Mouse (Mus musculus) adrenal gland, adult 2 months (tissue): ENCODE results near the gene Pfn4. TPM values are rescaled to one million over a fixed set of nuclear protein-coding genes. Genes with fewer than 3 reads are reported as not detected.
"Not testable (repeated sequence)": the region's sequence is repeated elsewhere in the genome, so short reads cannot be mapped to it uniquely, and the experiment has no call there.

ENCODE experiments used
- DNase-seq: peaks from one replicate; pipeline ENCODE4 v3.0.0; 2021
- polyA plus RNA-seq: library from polyadenylated mRNA; depleted of rRNA; stranded (reverse); fragments of >200 nt; gene quantifications from 2 replicates; pipeline ENCODE4 v1.2.3, GENCODE M21; 2012; rRNA removed
- total RNA-seq, 2 experiments: library from RNA; stranded (reverse); gene quantifications; 2 replicates each; pipeline ENCODE4 v1.2.3; 2021

Gene Pfn4
- total and polyA plus RNA-seq, 3 experiments: 0.03 to 2.9 (median 1.4) TPM

DNA sequence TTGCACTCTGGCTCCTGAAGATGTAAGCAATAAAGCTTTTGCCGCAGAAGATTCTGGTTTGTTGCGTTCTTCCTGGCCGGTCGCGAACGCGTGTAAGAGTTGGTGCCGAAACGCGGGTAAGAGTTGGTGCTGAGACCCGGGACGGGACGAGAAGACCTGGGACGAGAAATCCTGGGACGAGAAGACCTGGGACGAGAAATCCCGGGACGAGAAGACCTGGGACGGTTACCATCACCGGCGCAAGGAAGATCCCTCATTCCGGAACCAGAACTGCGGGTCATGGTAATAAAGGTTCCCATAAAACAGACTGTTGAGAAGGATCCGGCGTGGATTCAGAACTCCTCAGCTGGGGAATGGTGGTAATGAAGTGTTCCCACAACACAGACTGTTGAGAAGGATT is 19.3 kb downstream of the Pfn4 start:
- DNase-seq: not testable (repeated sequence)

DNA sequence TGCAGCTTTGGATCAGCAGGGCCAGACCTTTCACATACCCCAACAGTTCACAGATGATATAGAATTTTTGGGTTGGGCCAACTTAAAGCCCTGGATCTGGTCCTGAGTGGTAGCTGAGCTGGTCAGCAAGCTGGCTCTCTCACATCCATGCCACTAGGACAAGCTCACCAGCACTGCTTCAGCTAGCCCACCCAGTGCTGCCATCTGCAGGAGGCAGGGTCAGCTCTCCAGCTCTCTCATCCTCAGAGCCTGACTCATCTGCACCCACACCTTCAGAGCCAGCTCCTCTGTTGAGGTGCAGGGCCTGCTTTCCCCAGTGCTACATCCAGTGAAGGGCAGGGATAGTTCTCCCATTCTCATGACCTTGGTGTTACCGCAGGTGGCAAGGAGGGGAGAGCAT is 24.9 kb downstream of the Pfn4 start:
- DNase-seq: no peak

DNA sequence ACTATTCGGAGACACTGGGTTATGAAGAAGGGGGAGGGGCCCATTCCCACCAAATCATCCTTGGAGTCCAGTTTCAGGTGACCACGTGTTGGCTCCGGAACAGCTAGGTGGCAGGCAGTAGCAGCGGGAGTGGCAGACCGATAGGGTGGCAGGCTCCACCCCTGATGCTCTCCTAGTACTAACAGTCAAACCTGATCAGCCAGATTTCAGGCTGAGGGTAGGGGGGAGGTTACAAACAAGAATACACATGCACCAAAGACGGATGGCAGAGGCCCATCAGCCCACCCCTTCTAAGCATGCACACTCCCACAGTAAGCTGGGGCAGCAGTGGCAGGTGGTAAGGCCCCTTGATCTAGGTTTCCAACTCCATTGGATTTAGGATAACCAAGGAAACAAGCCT is 28.6 kb downstream of the Pfn4 start:
- DNase-seq: not testable (repeated sequence)

DNA sequence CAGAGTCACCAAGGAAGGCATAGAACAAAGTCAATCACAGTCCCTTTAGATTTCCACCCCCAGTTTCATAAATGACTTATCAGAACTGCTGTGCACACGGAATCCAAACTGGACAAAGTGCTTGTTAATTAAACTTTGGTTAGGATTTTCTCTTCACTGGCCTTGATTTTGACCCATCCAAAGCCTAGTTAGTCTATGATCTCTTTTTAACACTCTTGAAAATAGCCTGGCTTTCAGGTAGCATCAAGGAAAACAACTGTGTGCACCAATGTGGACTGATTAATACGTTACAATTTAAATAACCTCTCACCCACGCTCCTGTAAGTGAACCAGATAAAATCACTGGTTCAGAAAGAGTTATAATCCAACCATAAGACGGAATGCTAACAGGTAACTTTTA is 42.2 kb downstream of the Pfn4 start:
- no peak for DNase-seq

DNA sequence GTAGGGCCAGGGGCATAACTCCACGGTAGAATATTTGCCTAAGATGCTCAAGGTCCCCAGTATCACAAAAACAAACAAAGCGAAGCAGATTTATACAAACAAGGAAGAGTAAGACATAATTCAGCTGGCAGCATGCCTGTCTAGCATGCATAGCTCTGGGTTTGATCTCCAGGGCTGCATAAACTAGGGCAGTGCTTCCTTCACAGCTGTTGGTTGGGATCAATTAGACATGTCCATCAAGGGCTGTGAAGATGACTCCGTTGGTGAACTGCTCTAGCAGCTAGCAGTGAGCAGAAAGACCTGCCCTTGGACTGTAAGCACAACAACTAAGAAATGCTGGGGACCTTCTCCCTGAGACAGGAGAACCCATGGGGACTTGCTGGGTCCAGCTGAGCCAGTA is 42.9 kb downstream of the Pfn4 start:
- no peak for DNase-seq

DNA sequence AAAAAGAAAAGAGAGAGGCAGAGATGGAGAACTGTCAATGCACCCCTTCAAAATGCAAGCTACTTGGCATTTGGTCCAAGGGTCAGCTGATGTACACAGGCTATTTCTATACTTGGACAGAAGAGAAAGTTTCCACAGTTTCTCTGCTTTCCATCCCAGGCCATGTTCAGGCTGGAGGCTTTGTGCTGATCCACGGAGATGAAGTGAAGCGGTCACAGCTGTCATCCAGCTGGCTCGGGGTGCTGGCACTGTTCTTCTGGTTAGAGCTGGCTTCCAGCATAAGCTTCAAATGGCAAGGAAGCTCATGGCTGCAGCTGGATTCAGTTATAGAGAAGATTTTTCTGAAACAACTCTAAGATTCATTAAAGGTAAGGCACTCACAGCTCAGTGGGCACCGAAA is 44.8 kb downstream of the Pfn4 start:
- DNase-seq: no peak

DNA sequence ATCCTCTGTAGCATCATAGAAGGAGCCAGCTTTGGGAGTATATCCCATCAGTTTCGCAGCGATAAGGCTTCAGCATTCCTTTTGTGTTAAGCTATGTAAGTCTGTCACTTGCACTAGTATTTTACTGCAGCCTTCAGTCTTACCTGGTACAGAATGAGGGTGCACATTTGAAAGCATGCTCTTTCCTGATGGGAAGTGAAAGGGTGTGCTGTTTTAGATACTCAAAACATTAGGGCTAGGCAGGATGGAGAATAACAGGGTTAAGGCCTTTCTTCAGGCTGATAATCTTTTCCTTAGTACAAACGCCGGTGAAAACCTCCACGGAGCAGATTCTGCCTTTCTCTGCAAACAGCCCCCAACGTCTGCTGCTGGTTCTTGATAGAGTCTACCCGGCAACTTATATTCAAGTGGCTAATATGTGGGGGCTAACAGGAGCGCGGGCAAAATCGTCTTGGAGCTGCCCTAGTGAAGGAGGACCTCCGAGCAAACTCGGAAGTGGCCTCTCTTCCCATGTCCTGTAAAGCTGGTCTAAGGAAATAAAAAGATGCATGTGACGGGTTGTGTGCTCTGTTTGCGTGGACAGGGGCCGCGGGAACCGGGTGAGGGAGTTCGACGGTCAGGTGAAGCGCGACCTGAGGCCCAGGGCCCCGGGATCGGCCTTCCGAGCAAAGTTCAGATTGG is 48.0 kb downstream of the Pfn4 start:
- no peak for DNase-seq

DNA sequence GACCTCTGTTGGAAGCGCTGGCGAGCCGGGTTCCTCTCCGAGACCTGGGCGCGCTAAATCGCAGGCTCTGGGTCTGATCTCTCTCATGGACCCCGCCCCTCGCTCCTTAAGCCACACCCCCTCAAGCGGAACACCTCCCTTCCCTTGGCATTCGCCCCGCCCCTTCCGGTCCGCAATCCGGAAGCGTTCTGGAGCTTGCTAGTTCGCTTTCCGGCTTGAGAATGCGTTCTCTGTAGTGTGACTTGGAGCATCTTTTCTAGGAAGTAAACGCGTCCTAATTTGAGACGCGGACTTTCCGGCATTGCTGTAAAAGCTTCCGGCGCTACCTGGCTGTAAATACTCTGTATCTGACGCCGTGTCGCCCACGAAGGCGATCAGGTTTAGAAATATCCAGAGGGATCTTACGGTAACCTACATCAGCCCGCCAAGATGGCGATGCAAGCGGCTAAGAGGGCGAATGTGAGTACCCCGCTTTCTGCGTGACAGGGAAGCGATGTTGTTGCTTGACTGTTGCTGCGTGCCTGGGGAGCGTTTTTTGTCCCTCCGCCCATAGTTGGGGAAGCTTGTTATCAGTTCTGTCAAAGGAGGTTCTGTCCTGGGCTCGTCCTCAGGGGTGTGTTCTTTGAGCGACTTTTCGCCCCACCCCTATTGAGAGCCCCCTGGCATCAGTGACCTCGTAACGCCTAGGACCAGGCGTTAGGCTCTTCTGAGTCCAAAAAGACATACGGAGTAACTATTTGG is 48.7 kb downstream of the Pfn4 start, which contains the start of gene Sf3b6:
Gene Sf3b6, plus strand, starts transcription at position 184 of the 741 bp plus-strand sequence.
- DNase-seq: peak; percentile 98

DNA sequence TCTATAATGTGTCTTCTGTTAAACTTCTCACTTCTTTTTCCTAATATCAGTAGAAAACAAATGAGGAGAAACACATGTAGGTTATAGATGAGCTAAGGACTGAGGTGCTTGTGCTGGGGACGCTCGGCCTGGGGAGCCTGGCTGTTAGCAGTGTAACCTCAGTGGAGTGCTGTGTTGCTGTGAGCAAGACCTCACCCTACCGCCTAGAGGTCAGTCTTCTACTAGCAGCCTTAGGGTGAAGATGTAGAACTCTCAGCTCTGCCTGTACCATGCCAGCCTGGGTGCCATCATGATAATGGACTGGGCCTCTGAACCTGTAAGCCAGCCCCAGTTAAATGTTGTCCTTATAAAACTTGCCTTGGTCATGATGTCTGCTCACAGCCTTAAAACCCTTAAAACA is 58.4 kb downstream of the Pfn4 start:
- DNase-seq: no peak

Other genes with a start within 250 kb of the Pfn4 start
- 10 to 100 TPM; 47.0 to 62.9 TPM for gene Itsn2, start 176.4 kb upstream of the Pfn4 start, total RNA-seq
- 12.4 and 13.8 TPM in 2 replicates for gene Itsn2, start 176.4 kb upstream of the Pfn4 start, polyA plus RNA-seq
- not detected for gene Gm3625, start 176.1 kb upstream of the Pfn4 start, total RNA-seq
- gene Gm3625, start 176.1 kb upstream of the Pfn4 start, polyA plus RNA-seq: not detected in 2 replicates
- under 1 TPM; 0.12 to 0.35 TPM for gene Fam228a, start 30.6 kb upstream of the Pfn4 start, total RNA-seq
- gene Fam228a, start 30.6 kb upstream of the Pfn4 start, polyA plus RNA-seq: 0.09 TPM in 1 of 2 replicates, not detected in the other
- 1 to 10 TPM; 3.7 to 3.8 TPM for gene Fam228b, start 245 bp downstream of the Pfn4 start, total RNA-seq
- gene Fam228b, start 245 bp downstream of the Pfn4 start, polyA plus RNA-seq: 0.82 and 3.2 TPM in 2 replicates
- gene Sf3b6, start 48.5 kb downstream of the Pfn4 start, total RNA-seq: 100 to 1,000 TPM; 117 to 145 TPM
- gene Sf3b6, start 48.5 kb downstream of the Pfn4 start, polyA plus RNA-seq: 7.1 and 9.4 TPM in 2 replicates
- 1 to 10 TPM; 4.2 to 9.6 TPM for gene Fkbp1b, start 72.6 kb downstream of the Pfn4 start, total RNA-seq
- gene Fkbp1b, start 72.6 kb downstream of the Pfn4 start, polyA plus RNA-seq: 5.2 and 8.9 TPM in 2 replicates
- gene Wdcp, start 74.3 kb downstream of the Pfn4 start, total RNA-seq: 1 to 10 TPM; 7.1 to 7.7 TPM
- 3.5 and 3.8 TPM in 2 replicates for gene Wdcp, start 74.3 kb downstream of the Pfn4 start, polyA plus RNA-seq
- gene Mfsd2b, start 105.3 kb downstream of the Pfn4 start, total RNA-seq: under 1 TPM; 0.55 to 0.61 TPM
- gene Mfsd2b, start 105.3 kb downstream of the Pfn4 start, polyA plus RNA-seq: 1.0 and 2.3 TPM in 2 replicates
- 10 to 100 TPM; 50.1 TPM for gene Ubxn2a, start 138.7 kb downstream of the Pfn4 start, total RNA-seq
- gene Ubxn2a, start 138.7 kb downstream of the Pfn4 start, polyA plus RNA-seq: 7.1 and 8.6 TPM in 2 replicates
- 10 to 100 TPM; 17.6 to 29.7 TPM for gene Atad2b, start 148.3 kb downstream of the Pfn4 start, total RNA-seq
- 23.0 and 25.5 TPM in 2 replicates for gene Atad2b, start 148.3 kb downstream of the Pfn4 start, polyA plus RNA-seq